Mouse (Mus musculus) lung, adult 2 months (tissue): Measurements from ENCODE around the gene Fam205a4. TPM values are rescaled to one million over a fixed set of nuclear protein-coding genes. Genes with fewer than 3 reads are reported as not detected.
"Not testable (repeated sequence)": the region's sequence is repeated elsewhere in the genome, so short reads cannot be mapped to it uniquely, and the experiment has no call there.

Source experiments
- DNase-seq: peaks from one replicate; pipeline ENCODE4 v3.0.0; 2022
- H3K4me1 ChIP-seq: fragments of 200-500 bp; 2 replicates; pipeline ENCODE4 v1.6.1; 2011; ENCODE audit warnings: low read length; ENCODE audit not compliant: control insufficient read depth, insufficient read depth
- H3K4me3 ChIP-seq: fragments of 200-500 bp; replicated peaks from 2 replicates; pipeline ENCODE3; 2011; ENCODE audit warnings: low read depth, mild to moderate bottlenecking, control low read depth, low read length; ENCODE audit errors: extremely low read depth
- WGBS: fragments of 180-500 bp; shearing (Covaris S2); methylation state at CpG from one replicate; pipeline ENCODE4 v1.1.7; 2018; 5-methylcytosine and 5-hydroxymethylcytosine counted together
- polyA plus RNA-seq: library from polyadenylated mRNA; depleted of rRNA; stranded (reverse); fragments of >200 nt; gene quantifications from 2 replicates; pipeline ENCODE4 v1.2.3, GENCODE M21; 2012; rRNA removed

Fam205a4 gene
- 0.35 and 0.51 TPM in 2 replicates for polyA plus RNA-seq

DNA sequence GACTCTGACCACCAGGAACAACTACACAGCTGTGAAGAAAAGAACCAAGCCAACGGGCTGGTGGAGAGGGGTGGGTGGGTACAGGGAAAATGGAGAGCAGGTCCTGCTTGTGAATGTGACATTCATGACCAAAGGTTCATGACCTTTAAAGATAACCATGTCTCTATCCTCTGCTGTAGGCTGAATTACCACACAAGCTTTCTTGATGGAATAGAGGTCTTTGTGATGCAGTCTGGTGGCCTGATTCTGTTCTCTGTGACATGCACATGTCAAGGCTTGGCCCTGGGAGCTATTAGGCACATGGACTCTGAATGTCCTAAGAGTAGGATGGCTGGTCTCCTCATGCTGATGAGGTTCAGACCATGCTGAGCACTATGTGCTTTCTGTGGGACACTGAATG lies at the start of gene Fam205a4:
Fam205a4 (plus strand) TSS at position 301 of the 400 bp plus-strand sequence.
- not testable (repeated sequence) for H3K4me1 ChIP-seq, DNase-seq, H3K4me3 ChIP-seq
- WGBS, result no CpG with 5 or more reads among the region's 1 CpGs

DNA sequence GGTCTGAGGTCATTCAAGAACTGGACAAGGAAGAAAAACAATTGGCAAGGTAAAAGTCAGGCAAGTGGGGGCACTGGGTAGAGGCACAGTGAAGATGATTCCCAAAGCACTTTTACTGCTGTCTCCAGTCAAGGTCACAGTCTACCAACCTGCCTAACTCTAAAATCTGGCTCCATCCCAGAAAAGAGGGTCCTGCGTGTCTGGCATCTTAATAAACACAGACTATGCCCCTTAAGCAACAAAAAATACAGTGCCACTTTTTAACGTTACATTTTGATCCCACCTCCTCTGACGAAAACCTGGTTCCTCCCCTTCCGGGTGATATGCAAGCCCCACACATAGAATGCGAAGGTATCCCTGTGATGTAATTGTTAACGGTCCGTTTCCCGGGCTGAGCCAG lies 24.6 kb upstream of the Fam205a4 start, which contains the start of gene Gm20878:
Gm20878 (plus strand) TSS at position 301 of the 400 bp plus-strand sequence.
- no CpG with 5 or more reads among the region's 8 CpGs for WGBS
- H3K4me3 ChIP-seq, DNase-seq: not testable (repeated sequence)

More for the DNA sequence above, 24.6 kb upstream of the Fam205a4 start, which contains the start of gene Gm20878:
- H3K4me1 ChIP-seq, result not testable (repeated sequence)

Other genes with a start within 250 kb of the Fam205a4 start
- 44.3 and 45.0 TPM in 2 replicates for gene Dctn3, start 242.9 kb upstream of the Fam205a4 start, polyA plus RNA-seq
- gene Arid3c, start 234.9 kb upstream of the Fam205a4 start, polyA plus RNA-seq, result not detected in 2 replicates
- gene Galt, start 210.8 kb upstream of the Fam205a4 start, polyA plus RNA-seq, result 95.1 and 103 TPM in 2 replicates
- 70.9 and 83.3 TPM in 2 replicates for gene Sigmar1, start 209.9 kb upstream of the Fam205a4 start, polyA plus RNA-seq
- gene Ccl27a, start 191.8 kb upstream of the Fam205a4 start, polyA plus RNA-seq, result 34.5 and 43.2 TPM in 2 replicates
- 2.7 and 15.2 TPM in 2 replicates for gene Gm21541, start 62.4 kb upstream of the Fam205a4 start, polyA plus RNA-seq
- gene Gm20878, start 24.5 kb upstream of the Fam205a4 start, polyA plus RNA-seq, result 5.4 and 6.0 TPM in 2 replicates
- gene Gm21093, start 68.7 kb downstream of the Fam205a4 start, polyA plus RNA-seq, result 0.12 TPM in 1 of 2 replicates, not detected in the other
- not detected in 2 replicates for gene Gm3893, start 125.1 kb downstream of the Fam205a4 start, polyA plus RNA-seq
- gene Gm13304, start 148.8 kb downstream of the Fam205a4 start, polyA plus RNA-seq, result not detected in 2 replicates
- not detected in 2 replicates for gene Gm13306, start 187.4 kb downstream of the Fam205a4 start, polyA plus RNA-seq
- gene Gm13305, start 202.5 kb downstream of the Fam205a4 start, polyA plus RNA-seq, result 0.15 and 0.63 TPM in 2 replicates